Mouse (Mus musculus) cortical plate, adult 2 months (tissue): ENCODE measurements around the gene Zfp42. TPM values are rescaled to one million over a fixed set of nuclear protein-coding genes. Genes with fewer than 3 reads are reported as not detected.
A peak's percentile ranks its signal among the peaks of the same experiment; 100 is the strongest.
"Not testable (repeated sequence)": the region's sequence is repeated elsewhere in the genome, so short reads cannot be mapped to it uniquely, and the experiment has no call there.

Experiments
- H3K27ac ChIP-seq: fragments of 200-500 bp; 2 replicates; pipeline ENCODE4 v1.5.1; 2012; ENCODE audit warnings: low read length, control low read depth, inconsistent platforms; ENCODE audit not compliant: insufficient read depth
- H3K4me1 ChIP-seq: fragments of 200-500 bp; 2 replicates; pipeline ENCODE4 v1.6.1; 2011; ENCODE audit warnings: low read length; ENCODE audit not compliant: control insufficient read depth, insufficient read depth
- H3K4me3 ChIP-seq: fragments of 200-500 bp; 2 replicates; pipeline ENCODE4 v1.5.1; 2011; ENCODE audit warnings: mild to moderate bottlenecking, low read length, control low read depth; ENCODE audit not compliant: insufficient read depth
- CTCF ChIP-seq: fragments of 200-500 bp; IDR thresholded peaks from 2 replicates; pipeline ENCODE4 v1.5.1; 2011; ENCODE audit warnings: mild to moderate bottlenecking, control low read depth, low read length; ENCODE audit not compliant: insufficient read depth; ENCODE audit errors: extremely low read depth
- POLR2A ChIP-seq: fragments of 200-500 bp; IDR thresholded peaks from 2 replicates; pipeline ENCODE4 v1.6.1; 2011; ENCODE audit warnings: mild to moderate bottlenecking, low read length, control low read depth; ENCODE audit not compliant: insufficient read depth; ENCODE audit errors: extremely low read depth
- polyA plus RNA-seq: library from polyadenylated mRNA; depleted of rRNA; stranded (reverse); fragments of >200 nt; gene quantifications from 2 replicates; pipeline ENCODE4 v1.2.3, GENCODE M21; 2012; rRNA removed

Zfp42 gene
- not detected in 2 replicates for polyA plus RNA-seq

DNA sequence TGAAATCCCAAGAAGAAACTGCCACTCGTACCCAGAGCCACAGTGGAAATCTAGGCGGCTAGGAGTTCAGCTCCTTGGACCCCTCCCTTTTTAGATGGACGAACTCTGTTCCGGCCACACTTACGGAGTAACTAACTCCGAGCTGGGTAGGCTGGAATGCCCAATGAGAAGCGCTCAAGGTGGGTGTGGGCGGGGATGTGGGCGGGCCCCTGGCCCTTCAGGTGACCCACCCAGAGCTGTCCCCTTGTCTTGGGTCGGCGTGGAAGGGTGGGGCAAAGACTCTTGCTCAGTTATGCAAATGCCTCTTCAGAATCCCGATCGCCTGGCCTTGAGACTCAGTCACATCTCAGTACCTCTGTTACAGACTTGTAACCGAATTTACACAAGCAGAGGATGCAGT lies at the start of gene Zfp42:
TSS of gene Zfp42 (minus strand) at position 85 of the 400 bp plus-strand sequence.
- no peak for TF ChIP-seq CTCF
- TF ChIP-seq POLR2A: no peak
- Histone ChIP-seq H3K4me1 (no peaks in the 10 kb centered on the region), H3K4me3 (no peak within 1 kb of the TSS), H3K27ac (no peak within 1 kb of the TSS)

DNA sequence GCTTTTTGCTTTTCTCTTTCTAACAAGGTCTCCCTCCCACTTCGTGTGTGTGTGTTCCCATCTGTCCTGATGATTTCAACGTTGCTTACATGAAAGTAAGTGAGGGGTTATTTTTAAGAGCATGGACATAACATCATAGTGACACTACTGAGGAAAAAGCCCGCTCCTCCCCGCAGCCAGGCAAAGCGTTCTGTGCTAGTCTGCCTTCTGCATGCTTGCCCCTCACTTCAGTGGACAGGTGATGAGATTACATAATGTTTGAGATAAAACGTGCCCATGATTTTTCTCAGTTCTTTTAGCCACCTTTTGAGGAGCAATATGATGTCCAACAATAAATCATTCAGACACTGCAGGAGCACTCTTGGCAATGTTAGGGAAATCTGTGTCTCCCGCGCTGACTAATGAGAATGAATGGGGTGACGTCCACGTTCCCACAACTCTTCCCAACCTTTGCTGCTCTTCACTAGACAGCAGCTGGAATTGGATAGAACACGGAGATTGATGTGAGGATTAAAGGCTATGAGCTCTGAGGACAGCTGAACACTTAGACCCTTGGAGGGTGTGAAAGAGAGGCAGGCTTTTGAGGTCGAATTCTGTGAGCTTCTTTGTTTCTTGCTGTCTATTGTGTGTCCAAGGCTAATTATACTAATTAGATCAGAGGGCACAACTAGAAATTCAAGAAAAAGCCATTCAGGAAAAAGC lies 49.4 kb upstream of the Zfp42 start:
- no peak overlapping the region for H3K27ac ChIP-seq
- H3K4me3 ChIP-seq: no peak overlapping the region
- no peaks in the 10 kb centered on the region; the same call in 1 of the 2 replicates for H3K4me1 ChIP-seq
- TF ChIP-seq CTCF: no peak
- TF ChIP-seq POLR2A: no peak

DNA sequence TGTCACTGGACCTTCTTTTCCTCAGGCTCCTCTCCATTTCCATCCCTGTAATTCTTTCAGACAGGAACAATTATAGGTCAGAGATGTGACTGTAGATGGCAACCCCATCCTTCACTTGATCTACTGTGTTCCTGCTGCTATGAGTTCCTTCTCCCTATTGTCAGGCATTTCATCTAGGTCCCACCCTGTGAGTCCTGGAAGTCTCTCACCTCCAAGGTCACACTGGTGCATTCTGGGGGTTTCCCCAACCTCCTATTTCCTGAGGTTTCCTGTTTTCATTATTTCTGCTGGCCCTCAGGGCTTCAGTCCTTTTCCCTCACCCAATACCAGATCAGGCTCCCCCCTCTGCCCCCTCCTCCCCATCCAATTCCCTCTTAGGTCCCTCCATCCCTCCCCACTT lies 45.5 kb upstream of the Zfp42 start:
- H3K4me3 ChIP-seq: not testable (repeated sequence)

DNA sequence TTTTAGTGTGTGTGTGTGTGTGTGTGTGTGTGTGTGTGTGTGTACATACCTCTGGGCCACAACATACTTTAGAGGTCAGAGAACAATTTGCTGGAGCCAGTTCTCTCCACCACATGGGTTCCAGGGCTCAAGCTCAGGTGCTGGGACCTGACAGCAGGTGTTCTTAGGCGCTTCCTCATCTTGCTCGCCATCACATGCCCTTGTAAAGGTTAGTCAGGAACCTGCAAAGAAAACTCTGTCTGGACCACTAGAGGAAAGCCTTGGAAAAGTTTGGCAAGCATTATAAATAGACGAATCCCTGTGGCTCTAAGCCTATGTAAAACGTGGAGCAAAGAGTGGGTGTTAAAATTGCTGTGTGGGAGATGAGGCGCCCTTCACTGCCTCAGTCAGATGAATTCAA lies 31.8 kb upstream of the Zfp42 start:
- H3K4me1 ChIP-seq: no peaks in the 10 kb centered on the region
- no peak overlapping the region for H3K4me3 ChIP-seq
- no peak overlapping the region for H3K27ac ChIP-seq
- TF ChIP-seq CTCF (no peak), POLR2A (no peak)

More for the DNA sequence above, 45.5 kb upstream of the Zfp42 start:
- not testable (repeated sequence) for H3K27ac ChIP-seq, H3K4me1 ChIP-seq

DNA sequence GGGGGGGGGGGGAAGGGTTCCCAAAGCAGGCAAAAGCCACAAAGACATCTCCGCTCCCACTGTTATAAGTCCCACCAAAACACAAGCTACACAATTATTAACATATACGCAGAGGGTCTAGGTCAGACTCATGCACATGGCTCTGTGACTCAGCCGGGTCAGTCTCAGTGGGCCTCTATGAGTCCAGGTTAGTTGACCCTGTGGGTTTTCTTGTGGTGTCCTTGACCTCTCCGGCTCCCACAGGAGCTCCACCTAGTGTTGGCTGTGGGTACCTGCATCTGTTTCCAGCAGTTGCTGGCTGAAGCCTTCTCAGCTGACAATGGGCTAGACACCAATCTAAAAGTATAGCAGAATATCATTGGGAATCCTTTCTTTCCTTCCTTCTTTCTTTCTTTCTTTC lies 26.7 kb upstream of the Zfp42 start:
- no peak overlapping the region for H3K4me3 ChIP-seq
- no peak overlapping the region for H3K27ac ChIP-seq
- H3K4me1 ChIP-seq: no peaks in the 10 kb centered on the region
- peak; percentile 39 for TF ChIP-seq CTCF
- TF ChIP-seq POLR2A: no peak

DNA sequence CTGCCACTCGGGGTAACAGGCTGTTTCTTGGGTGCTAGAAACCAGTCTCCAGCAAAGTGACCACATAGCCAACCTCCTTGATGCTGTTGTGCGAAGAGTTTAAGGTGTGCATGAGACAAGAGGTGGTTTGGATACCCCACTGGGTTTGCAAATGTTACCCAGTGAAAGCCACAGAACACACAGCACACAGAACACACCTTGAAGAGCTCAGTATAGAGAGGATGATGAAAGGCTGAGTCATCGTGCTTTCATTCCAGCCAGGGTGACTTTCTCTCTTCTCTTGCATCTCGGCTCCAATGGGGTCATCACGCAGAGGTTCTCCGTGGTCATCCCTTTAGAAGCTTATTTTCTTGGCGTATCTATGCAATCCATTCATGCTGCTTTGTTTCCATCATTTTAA lies 24.9 kb upstream of the Zfp42 start:
- H3K4me1 ChIP-seq: no peaks in the 10 kb centered on the region
- H3K27ac ChIP-seq: no peak overlapping the region
- H3K4me3 ChIP-seq: no peak overlapping the region
- TF ChIP-seq POLR2A (no peak), CTCF (no peak)

DNA sequence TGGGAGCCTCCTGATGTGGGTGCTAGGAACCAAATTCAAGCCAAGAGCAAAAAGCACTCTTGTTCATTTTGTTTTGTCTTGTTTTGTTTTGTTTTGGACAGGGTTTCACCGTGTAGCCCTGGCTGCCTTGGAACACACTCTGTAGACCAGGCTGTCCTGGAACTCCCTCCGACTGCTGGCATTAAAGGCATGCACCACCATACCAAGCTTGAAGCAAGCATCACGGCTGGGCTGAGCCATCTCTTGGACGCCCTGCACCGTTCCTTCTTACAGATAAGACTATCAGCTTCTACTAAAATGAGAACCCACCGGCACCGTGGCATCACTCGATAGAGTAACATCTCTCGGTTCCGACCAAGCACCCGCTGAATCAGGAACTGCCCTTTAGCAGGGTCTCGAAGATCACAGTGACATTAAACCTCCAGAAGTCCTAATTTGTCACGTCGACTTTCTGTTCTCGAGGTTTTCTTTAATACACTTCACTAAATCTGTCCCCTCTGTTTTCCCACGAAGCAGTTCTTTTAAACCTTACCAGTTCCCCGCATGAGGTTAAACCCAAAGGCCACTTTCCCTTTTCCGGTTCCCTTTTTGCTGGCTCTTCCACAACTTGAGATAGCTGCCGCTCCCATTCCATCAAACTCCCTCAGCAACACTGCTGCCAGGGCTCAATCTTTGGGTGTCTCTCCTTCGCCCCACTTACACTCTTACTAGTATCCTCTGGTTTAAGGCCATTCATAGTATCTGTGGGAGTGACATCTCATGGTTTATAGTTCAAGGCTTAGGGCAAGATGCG lies 23.3 kb upstream of the Zfp42 start:
- TF ChIP-seq POLR2A: no peak
- no peak for TF ChIP-seq CTCF
- Histone ChIP-seq H3K4me1 (no peaks in the 10 kb centered on the region), H3K27ac (no peak overlapping the region), H3K4me3 (no peak overlapping the region)

DNA sequence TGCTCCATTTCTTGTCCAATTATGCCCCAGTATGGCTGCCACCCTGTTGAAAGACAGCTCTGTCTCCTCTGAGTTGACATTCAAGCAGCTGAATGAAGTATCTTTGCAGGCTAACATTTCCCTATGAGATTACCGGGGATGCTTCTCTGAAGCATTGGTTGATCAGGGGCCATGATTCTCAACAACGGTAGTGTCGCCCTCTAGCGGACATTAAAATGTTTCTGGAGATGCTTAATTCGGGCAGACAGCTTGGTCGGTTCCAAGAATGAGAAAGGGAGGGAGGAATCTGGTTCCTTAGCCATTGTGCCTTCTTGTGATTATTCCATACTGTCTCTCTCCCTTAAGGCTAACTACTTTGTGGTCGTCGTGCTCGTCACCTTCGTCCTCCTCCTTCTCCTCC lies 21.9 kb upstream of the Zfp42 start:
- Histone ChIP-seq H3K27ac (no peak overlapping the region), H3K4me3 (no peak overlapping the region), H3K4me1 (no peaks in the 10 kb centered on the region)
- TF ChIP-seq CTCF (no peak), POLR2A (no peak)

DNA sequence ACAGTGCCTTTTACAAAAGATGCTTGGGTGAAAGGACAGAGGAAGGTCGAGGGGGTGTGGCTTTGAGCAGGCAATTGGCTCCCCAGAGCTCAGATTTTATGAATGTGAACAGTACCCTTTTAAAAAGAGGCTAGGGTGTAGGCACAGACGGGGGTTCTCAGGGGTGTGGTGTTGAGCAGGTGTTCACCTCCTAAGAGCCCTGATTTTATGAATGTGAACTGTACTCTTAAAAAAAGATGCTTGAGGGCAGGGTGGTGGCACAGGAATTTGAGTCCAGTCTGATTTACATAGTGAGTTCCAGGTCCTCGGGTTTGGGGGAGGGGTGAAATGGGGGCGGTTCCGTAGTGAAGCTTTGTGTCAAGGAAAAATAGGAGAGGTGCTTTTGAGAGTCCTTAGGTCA lies 14.0 kb upstream of the Zfp42 start:
- no peaks in the 10 kb centered on the region for H3K4me1 ChIP-seq
- no peak overlapping the region for H3K27ac ChIP-seq
- TF ChIP-seq CTCF (no peak), POLR2A (no peak)
- H3K4me3 ChIP-seq: no peak overlapping the region

DNA sequence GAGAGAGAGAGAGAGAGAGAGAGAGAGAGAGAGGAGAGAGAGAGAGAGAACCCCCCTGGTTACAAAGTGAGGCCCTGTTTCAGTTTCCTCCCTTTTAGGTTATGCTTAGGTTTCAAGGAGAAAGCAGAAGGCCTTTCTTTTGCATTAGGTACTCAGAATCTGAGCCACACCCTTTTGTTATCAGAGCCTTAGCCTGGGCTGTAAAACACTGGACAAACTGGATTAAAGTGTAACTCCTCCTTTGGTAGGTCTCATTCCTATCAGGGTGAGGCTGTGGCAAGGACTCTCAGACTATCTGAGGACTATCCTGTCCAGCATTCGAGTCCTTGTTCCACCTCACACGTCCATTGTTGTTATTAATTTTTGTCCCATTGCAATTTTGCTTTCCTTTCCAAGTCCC lies 1.4 kb upstream of the Zfp42 start:
- Histone ChIP-seq H3K4me1 (no peaks in the 10 kb centered on the region), H3K27ac (no peak overlapping the region), H3K4me3 (no peak overlapping the region)
- TF ChIP-seq POLR2A (no peak), CTCF (no peak)

DNA sequence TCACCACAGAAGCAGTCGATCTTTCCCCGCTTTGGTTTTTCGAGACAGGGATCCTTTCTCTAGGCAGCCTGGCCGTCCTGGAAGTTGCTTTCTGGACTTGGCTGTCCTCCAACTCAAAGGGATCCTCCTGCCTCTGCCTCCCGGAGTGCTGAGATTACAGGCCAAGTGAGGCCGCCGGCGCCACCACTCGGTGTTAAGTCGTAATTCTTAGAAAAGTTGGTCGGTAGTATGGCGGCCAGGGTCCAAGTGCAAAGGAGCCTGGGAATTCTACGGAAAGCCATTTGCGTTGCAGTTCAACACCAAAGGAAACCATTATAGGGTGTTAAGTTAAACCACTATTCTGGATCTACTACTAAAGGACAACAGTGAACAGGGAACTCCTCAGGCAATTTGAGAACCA lies 1.1 kb downstream of the Zfp42 start:
- TF ChIP-seq CTCF: no peak
- no peak for TF ChIP-seq POLR2A
- H3K4me1 ChIP-seq: no peaks in the 10 kb centered on the region
- H3K27ac ChIP-seq: no peak overlapping the region
- H3K4me3 ChIP-seq: no peak overlapping the region
